Mouse (Mus musculus): ENCODE results near the gene Ifna4. TPM values are rescaled to one million over a fixed set of nuclear protein-coding genes. Genes with fewer than 3 reads are reported as not detected.

Ifna4 gene
- polyA plus RNA-seq, 1 experiment, result not detected

DNA sequence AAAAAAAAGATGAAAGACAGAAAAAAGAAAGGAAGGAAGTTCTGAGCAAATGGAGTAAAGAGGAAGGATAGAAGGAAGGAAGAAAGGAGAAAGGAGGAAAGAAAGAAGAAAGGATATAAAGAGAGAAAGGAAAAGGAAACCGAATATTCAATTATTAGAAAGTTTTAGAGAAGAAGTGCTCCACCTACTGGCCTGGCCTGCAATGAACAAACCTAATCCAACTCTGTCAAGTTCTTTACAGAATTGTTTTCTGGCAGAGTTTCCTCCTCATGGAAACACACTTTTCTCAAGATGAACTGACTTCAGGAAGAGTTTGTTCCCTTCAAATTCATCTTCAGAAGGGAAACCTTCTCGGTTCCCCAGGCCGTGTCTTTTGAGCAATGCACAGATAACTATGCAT, 2.8 kb upstream of the Ifna4 start:
- peak; percentile 21 for DNase-seq (ENCODE audit: low read depth)
- TF ChIP-seq POLR2A (IDR thresholded peaks at IDR 0.05; ENCODE audit: borderline replicate concordance, extremely low read depth, insufficient read depth, insufficient read length, poor library complexity, severe bottlenecking), result no peak
- peak; percentile 31; the same call in 1 of the 2 replicates for TF ChIP-seq CTCF (IDR thresholded peaks at IDR 0.05; ENCODE audit: borderline replicate concordance, extremely low read depth, insufficient read depth, insufficient read length)

- DNase-seq (ENCODE audit: low read depth), result no peak
- TF ChIP-seq POLR2A (IDR thresholded peaks at IDR 0.05; ENCODE audit: borderline replicate concordance, extremely low read depth, insufficient read depth, insufficient read length, poor library complexity, severe bottlenecking), result no peak
- no peak for TF ChIP-seq CTCF (IDR thresholded peaks at IDR 0.05; ENCODE audit: borderline replicate concordance, extremely low read depth, insufficient read depth, insufficient read length)
These were observed 1.6 kb upstream of the Ifna4 start for GRCm38 (mm10) chr4:88840058-88840457.

GRCm38 (mm10) chr4:88845334-88845733, 3.7 kb downstream of the Ifna4 start:
- TF ChIP-seq POLR2A (IDR thresholded peaks at IDR 0.05; ENCODE audit: borderline replicate concordance, extremely low read depth, insufficient read depth, insufficient read length, poor library complexity, severe bottlenecking) (no peak), CTCF (IDR thresholded peaks at IDR 0.05; ENCODE audit: borderline replicate concordance, extremely low read depth, insufficient read depth, insufficient read length) (peak; percentile 6; the same call in 1 of the 2 replicates)
- DNase-seq (ENCODE audit: low read depth), result no peak

- DNase-seq (ENCODE audit: low read depth), result no peak
- TF ChIP-seq POLR2A (IDR thresholded peaks at IDR 0.05; ENCODE audit: borderline replicate concordance, extremely low read depth, insufficient read depth, insufficient read length, poor library complexity, severe bottlenecking) (no peak), CTCF (IDR thresholded peaks at IDR 0.05; ENCODE audit: borderline replicate concordance, extremely low read depth, insufficient read depth, insufficient read length) (no peak)
These were observed 8.0 kb downstream of the Ifna4 start, which contains the start of gene Ifna1 for GRCm38 (mm10) chr4:88849698-88850097. Ifna1 (plus strand) TSS chr4:88850087.

DNA sequence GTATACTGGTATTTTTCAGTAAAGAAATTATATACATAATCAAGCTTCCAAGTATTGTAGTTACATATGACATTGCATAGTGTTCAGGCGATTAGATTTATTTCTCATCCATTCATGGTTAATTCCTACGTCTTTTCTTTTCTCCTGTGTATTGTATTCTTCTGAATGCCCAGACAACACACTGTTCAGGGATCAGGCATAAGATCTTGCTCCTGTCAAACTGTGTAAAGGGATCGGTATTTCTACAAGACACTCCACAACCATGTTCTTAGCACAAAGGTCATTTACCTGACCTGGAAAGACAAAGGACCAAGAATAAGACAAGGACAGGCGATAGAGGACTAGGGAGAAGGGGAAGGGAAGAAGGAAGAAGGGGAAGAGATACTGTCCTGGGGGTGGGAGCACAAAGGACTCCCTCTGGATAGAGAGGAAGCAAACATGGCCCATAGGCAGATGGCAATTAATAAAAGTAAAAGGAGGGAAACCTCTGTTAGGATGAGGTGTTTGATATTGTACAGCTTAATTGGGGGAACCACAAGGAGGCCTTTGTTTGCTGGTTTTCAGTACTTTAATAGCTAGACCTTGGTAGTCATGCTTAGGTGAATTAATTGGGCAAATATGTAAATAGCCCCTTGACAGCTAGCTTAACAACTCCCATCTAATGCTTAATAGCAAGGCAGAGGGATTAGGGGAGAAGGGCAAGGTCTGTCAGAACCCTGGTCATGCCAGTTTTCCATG, 9.5 kb downstream of the Ifna4 start:
- TF ChIP-seq POLR2A (IDR thresholded peaks at IDR 0.05; ENCODE audit: borderline replicate concordance, extremely low read depth, insufficient read depth, insufficient read length, poor library complexity, severe bottlenecking) (no peak), CTCF (IDR thresholded peaks at IDR 0.05; ENCODE audit: borderline replicate concordance, extremely low read depth, insufficient read depth, insufficient read length) (no peak)
- peak; percentile 83 for DNase-seq (ENCODE audit: low read depth)

- DNase-seq (ENCODE audit: low read depth), result no peak
- TF ChIP-seq POLR2A (IDR thresholded peaks at IDR 0.05; ENCODE audit: borderline replicate concordance, extremely low read depth, insufficient read depth, insufficient read length, poor library complexity, severe bottlenecking) (no peak), CTCF (IDR thresholded peaks at IDR 0.05; ENCODE audit: borderline replicate concordance, extremely low read depth, insufficient read depth, insufficient read length) (no peak)
These were observed 17.6 kb downstream of the Ifna4 start for GRCm38 (mm10) chr4:88859214-88859613.

- no peak for DNase-seq (ENCODE audit: low read depth)
- TF ChIP-seq CTCF (IDR thresholded peaks at IDR 0.05; ENCODE audit: borderline replicate concordance, extremely low read depth, insufficient read depth, insufficient read length), result no peak
These were observed 21.6 kb downstream of the Ifna4 start for GRCm38 (mm10) chr4:88863309-88863708.

- TF ChIP-seq POLR2A (IDR thresholded peaks at IDR 0.05; ENCODE audit: borderline replicate concordance, extremely low read depth, insufficient read depth, insufficient read length, poor library complexity, severe bottlenecking) (no peak), CTCF (IDR thresholded peaks at IDR 0.05; ENCODE audit: borderline replicate concordance, extremely low read depth, insufficient read depth, insufficient read length) (no peak)
- no peak for DNase-seq (ENCODE audit: low read depth)
These were observed 22.9 kb downstream of the Ifna4 start for GRCm38 (mm10) chr4:88864599-88864998.

DNA sequence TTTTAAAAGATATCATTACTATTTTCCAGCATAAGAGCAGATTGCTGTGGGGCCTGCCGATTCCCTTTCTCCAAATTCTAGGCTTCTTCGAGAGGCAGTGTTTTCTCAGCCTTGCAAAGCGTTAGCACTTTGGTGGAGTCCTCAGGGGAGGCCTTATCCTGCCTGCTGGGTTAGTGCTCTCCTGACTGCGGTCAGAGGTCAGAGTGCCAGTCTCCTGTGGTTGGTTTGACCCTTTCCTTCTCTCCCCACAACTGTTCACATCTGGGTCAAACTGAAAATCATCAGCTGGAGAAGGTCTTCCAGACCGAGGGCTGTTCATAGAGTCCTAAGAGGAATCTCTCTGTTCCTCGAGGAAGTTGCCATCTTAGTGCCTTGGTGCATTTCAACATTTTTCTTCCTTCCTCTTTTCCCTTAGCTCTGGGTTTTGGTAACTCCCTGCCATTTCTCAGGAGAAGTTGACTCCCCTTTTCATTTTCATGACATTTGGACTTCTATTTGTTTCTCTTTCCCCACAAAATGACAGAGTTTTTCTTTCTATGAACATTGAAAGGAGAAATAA, 23.4 kb downstream of the Ifna4 start:
- no peak for TF ChIP-seq CTCF (IDR thresholded peaks at IDR 0.05; ENCODE audit: borderline replicate concordance, extremely low read depth, insufficient read depth, insufficient read length)
- TF ChIP-seq POLR2A (IDR thresholded peaks at IDR 0.05; ENCODE audit: borderline replicate concordance, extremely low read depth, insufficient read depth, insufficient read length, poor library complexity, severe bottlenecking), result no peak
- DNase-seq (ENCODE audit: low read depth), result no peak

DNA sequence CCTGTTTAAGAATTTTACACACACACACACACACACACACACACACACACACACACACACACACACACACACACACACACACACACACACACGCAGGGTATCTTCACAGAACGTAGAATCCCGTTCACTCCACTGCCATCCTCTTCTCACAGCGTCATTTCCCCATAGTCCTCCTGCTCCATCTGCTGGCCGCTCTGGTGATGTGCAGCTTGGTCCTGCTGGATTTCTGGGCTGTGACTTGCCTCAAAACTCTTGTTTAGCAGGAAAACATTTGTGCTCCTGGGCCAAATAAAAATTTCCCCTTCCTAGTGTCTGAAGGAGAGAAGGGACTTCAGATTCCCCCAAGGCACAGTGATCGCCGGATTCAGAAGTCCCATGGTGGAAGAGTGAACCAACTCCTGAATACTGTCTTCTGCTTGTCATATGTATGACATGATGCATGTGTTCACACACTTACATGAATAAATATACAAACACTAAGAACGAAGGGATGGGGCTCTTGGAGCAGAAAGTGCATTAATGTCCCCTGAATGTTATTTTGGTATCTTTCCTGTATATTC, 25.8 kb downstream of the Ifna4 start:
- DNase-seq (ENCODE audit: low read depth), result peak; percentile 87
- TF ChIP-seq CTCF (IDR thresholded peaks at IDR 0.05; ENCODE audit: borderline replicate concordance, extremely low read depth, insufficient read depth, insufficient read length) (peak; percentile 93), POLR2A (IDR thresholded peaks at IDR 0.05; ENCODE audit: borderline replicate concordance, extremely low read depth, insufficient read depth, insufficient read length, poor library complexity, severe bottlenecking) (no peak)

GRCm38 (mm10) chr4:88867926-88868911, 26.6 kb downstream of the Ifna4 start:
- peak; percentile 72 for DNase-seq (ENCODE audit: low read depth)
- TF ChIP-seq POLR2A (IDR thresholded peaks at IDR 0.05; ENCODE audit: borderline replicate concordance, extremely low read depth, insufficient read depth, insufficient read length, poor library complexity, severe bottlenecking) (no peak), CTCF (IDR thresholded peaks at IDR 0.05; ENCODE audit: borderline replicate concordance, extremely low read depth, insufficient read depth, insufficient read length) (no peak; the same call in 1 of the 2 replicates)

Measured in brain, embryonic 14.5 days (tissue).